Mouse (Mus musculus) forebrain, embryonic 14.5 days (tissue): ENCODE data around the gene Serpinb3a. TPM values are rescaled to one million over a fixed set of nuclear protein-coding genes. Genes with fewer than 3 reads are reported as not detected.

Experiments
- ATAC-seq: fragments of 200-750 bp; cut with Nextera tagmentation; 2 replicates; pipeline ENCODE4 v1.8.0; 2017; ENCODE audit warnings: mild to moderate bottlenecking, moderate library complexity
- DNase-seq: peaks from one replicate; pipeline ENCODE4 v3.0.0-alpha.2; 2015; ENCODE audit warnings: low spot score
- H3K27ac ChIP-seq: fragments of 300-500 bp; sonication (generic); 2 replicates; pipeline ENCODE4 v1.5.1; 2014; ENCODE audit warnings: low read depth, mild to moderate bottlenecking, control low read depth, low read length, moderate library complexity
- H3K27me3 ChIP-seq: fragments of 300-500 bp; sonication (generic); replicated peaks from 2 replicates; pipeline ENCODE4 v1.6.1; 2014; ENCODE audit warnings: low read length, control low read depth, mixed read lengths; ENCODE audit not compliant: control insufficient read depth, insufficient read depth
- H3K36me3 ChIP-seq: fragments of 300-500 bp; sonication (generic); 2 replicates; pipeline ENCODE4 v1.6.1; 2014; ENCODE audit warnings: low read length, control low read depth; ENCODE audit not compliant: control insufficient read depth, insufficient read depth
- H3K4me1 ChIP-seq: fragments of 300-500 bp; sonication (generic); 2 replicates; pipeline ENCODE4 v1.6.1; 2014; ENCODE audit warnings: antibody characterized with exemption, low read length, control low read depth; ENCODE audit not compliant: control insufficient read depth, insufficient read depth
- H3K4me2 ChIP-seq: fragments of 300-500 bp; sonication (generic); 2 replicates; pipeline ENCODE4 v1.6.1; 2014; ENCODE audit warnings: mild to moderate bottlenecking, control low read depth, low read length
- H3K4me3 ChIP-seq: fragments of 300-500 bp; sonication (generic); 2 replicates; pipeline ENCODE4 v1.5.1; 2014; ENCODE audit warnings: low read depth, low read length, control low read depth
- H3K9ac ChIP-seq: fragments of 300-500 bp; sonication (generic); 2 replicates; pipeline ENCODE4 v1.6.1; 2014; ENCODE audit warnings: mild to moderate bottlenecking, low read length, control low read depth, moderate library complexity
- H3K9me3 ChIP-seq: fragments of 300-500 bp; sonication (generic); replicated peaks from 2 replicates; pipeline ENCODE4 v1.6.1; 2016; ENCODE audit warnings: low read length, control low read depth, mixed read lengths; ENCODE audit not compliant: control insufficient read depth
- WGBS: fragments of 180-500 bp; shearing (Covaris S2); extraction: QIAGEN DNeasy Blood & Tissue Kit; methylation state at CpG from one replicate; pipeline ENCODE4 v1.1.7; 2014; 5-methylcytosine and 5-hydroxymethylcytosine counted together
- polyA plus RNA-seq: library from polyadenylated mRNA; unstranded; fragments of >200 nt; fragmentation: Nextera tagmentation; extraction: Ambion mirVana; gene quantifications from 2 replicates; pipeline ENCODE4 v1.2.1, GENCODE M21; 2014

Serpinb3a gene
- polyA plus RNA-seq, 1 experiment from 2014 or later: not detected

DNA sequence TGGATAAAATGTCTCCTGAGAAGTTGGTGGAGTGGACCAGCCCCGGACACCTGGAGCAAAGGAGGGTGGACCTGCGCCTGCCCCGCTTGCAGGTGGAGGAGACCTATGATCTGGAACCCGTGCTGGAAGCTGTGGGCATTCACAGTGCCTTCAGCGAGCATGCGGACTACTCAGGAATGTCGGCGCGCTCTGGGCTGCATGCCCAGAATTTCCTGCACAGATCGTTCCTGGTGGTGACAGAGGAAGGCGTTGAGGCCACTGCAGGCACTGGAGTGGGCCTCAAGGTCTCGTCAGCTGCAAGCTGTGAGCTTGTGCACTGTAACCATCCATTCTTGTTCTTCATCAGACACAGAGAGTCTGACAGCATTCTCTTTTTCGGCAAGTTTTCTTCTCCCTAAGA lies 51.7 kb downstream of the Serpinb3a start:
- Histone ChIP-seq H3K27ac (no peak overlapping the region), H3K4me3 (no peak overlapping the region), H3K9me3 (no peaks in the 10 kb centered on the region), H3K9ac (no peak overlapping the region), H3K4me2 (no peak overlapping the region), H3K36me3 (no peaks in the 10 kb centered on the region), H3K4me1 (no peaks in the 10 kb centered on the region), H3K27me3 (no peaks in the 10 kb centered on the region)
- DNase-seq (peak; percentile 42), ATAC-seq (no peak)
- 69% methylated on average over 13 of the region's 13 CpGs for WGBS

Other genes with a start within 250 kb of the Serpinb3a start
- not detected in 2 replicates for gene Serpinb5, start 191.1 kb downstream of the Serpinb3a start, polyA plus RNA-seq
- gene Serpinb12, start 117.9 kb downstream of the Serpinb3a start, polyA plus RNA-seq: not detected in 2 replicates
- not detected in 2 replicates for gene Serpinb13, start 71.3 kb downstream of the Serpinb3a start, polyA plus RNA-seq
- gene Serpinb3d, start 31.2 kb upstream of the Serpinb3a start, polyA plus RNA-seq: not detected in 2 replicates
- gene Serpinb3b, start 226.1 kb upstream of the Serpinb3a start, polyA plus RNA-seq: not detected in 2 replicates
- not detected in 2 replicates for gene Serpinb3c, start 226.1 kb upstream of the Serpinb3a start, polyA plus RNA-seq